Mouse (Mus musculus) cerebellum, adult (tissue): ENCODE data around the gene Ms4a12.
"Not testable (repeated sequence)": the region's sequence is repeated elsewhere in the genome, so short reads cannot be mapped to it uniquely, and the experiment has no call there.

Experiments used
- ATAC-seq: cut with Nextera tagmentation; 2 replicates; pipeline ENCODE4 v1.9.2; 2017; ENCODE audit warnings: mild to moderate bottlenecking, moderate library complexity, mixed read lengths; ENCODE audit not compliant: insufficient number of reproducible peaks, low FRiP score, low TSS enrichment

Ms4a12 gene

GRCm38 (mm10) chr19:11232348-11232747 lies at the start of gene Ms4a12:
Ms4a12 (minus strand) TSS chr19:11232448.
- no peak for ATAC-seq

- no peak for ATAC-seq
These were observed 48.0 kb upstream of the Ms4a12 start for GRCm38 (mm10) chr19:11280223-11280622.

GRCm38 (mm10) chr19:11276431-11276830 lies 44.2 kb upstream of the Ms4a12 start:
- ATAC-seq = no peak

GRCm38 (mm10) chr19:11266956-11267355 lies 34.7 kb upstream of the Ms4a12 start:
- ATAC-seq = no peak

- no peak for ATAC-seq
These were observed 34.0 kb upstream of the Ms4a12 start, which contains the start of gene Ms4a1 for GRCm38 (mm10) chr19:11266052-11266845. Ms4a1 (minus strand) TSS chr19:11266241.

GRCm38 (mm10) chr19:11264602-11265185 lies 32.4 kb upstream of the Ms4a12 start:
- no peak for ATAC-seq

- no peak for ATAC-seq
These were observed 31.3 kb upstream of the Ms4a12 start for GRCm38 (mm10) chr19:11263549-11263948.

- ATAC-seq = not testable (repeated sequence)
These were observed 30.7 kb upstream of the Ms4a12 start for GRCm38 (mm10) chr19:11262932-11263331.

- no peak for ATAC-seq
These were observed 29.3 kb upstream of the Ms4a12 start for GRCm38 (mm10) chr19:11261522-11261921.

- no peak for ATAC-seq
These were observed 12.0 kb upstream of the Ms4a12 start for GRCm38 (mm10) chr19:11244230-11244629.

- no peak for ATAC-seq
These were observed 10.3 kb upstream of the Ms4a12 start for GRCm38 (mm10) chr19:11242560-11242959.

- ATAC-seq = no peak
These were observed 3.6 kb upstream of the Ms4a12 start for GRCm38 (mm10) chr19:11235820-11236219.

- ATAC-seq = no peak
These were observed 2.9 kb upstream of the Ms4a12 start for GRCm38 (mm10) chr19:11234921-11235735.

GRCm38 (mm10) chr19:11234244-11234643 lies 2.0 kb upstream of the Ms4a12 start:
- no peak for ATAC-seq

GRCm38 (mm10) chr19:11196546-11196945 lies 35.7 kb downstream of the Ms4a12 start, which contains the start of gene Ms4a13:
Ms4a13 (minus strand) TSS chr19:11196737.
- ATAC-seq = no peak

- no peak for ATAC-seq
These were observed 39.7 kb downstream of the Ms4a12 start for GRCm38 (mm10) chr19:11192552-11192951.

- no peak for ATAC-seq
These were observed 48.1 kb downstream of the Ms4a12 start for GRCm38 (mm10) chr19:11184121-11184520.

GRCm38 (mm10) chr19:11177464-11177863 lies 54.8 kb downstream of the Ms4a12 start:
- ATAC-seq = no peak

GRCm38 (mm10) chr19:11165172-11165571 lies 67.1 kb downstream of the Ms4a12 start, which contains the start of gene 1700025F22Rik:
1700025F22Rik (minus strand) TSS chr19:11165320.
- ATAC-seq = no peak
